Mouse (Mus musculus) skeletal muscle tissue, adult 2 months (tissue): ENCODE results near the gene Hfe.

Source experiments
- DNase-seq: peaks from one replicate; pipeline ENCODE4 v3.0.0-alpha.2; 2012; ENCODE audit warnings: low read depth, low spot score

Gene Hfe

GRCm38 (mm10) chr13:23710374-23711089 is at the start of gene Hfe:
Gene Hfe (minus strand): TSS chr13:23710854.
- peak; percentile 61 for DNase-seq

GRCm38 (mm10) chr13:23759916-23760239 is 49.2 kb upstream of the Hfe start:
- DNase-seq = no peak

- DNase-seq = no peak
Measured at GRCm38 (mm10) chr13:23759251-23759771, 48.7 kb upstream of the Hfe start.

GRCm38 (mm10) chr13:23757921-23758320 is 47.3 kb upstream of the Hfe start:
- DNase-seq = no peak

GRCm38 (mm10) chr13:23757211-23757773 is 46.6 kb upstream of the Hfe start:
- no peak for DNase-seq

- DNase-seq = peak; percentile 79
Measured at GRCm38 (mm10) chr13:23756790-23757189, 46.1 kb upstream of the Hfe start, which contains the start of gene Hist1h4b. Gene Hist1h4b (plus strand): TSS chr13:23757013.

GRCm38 (mm10) chr13:23755000-23755399 is 44.3 kb upstream of the Hfe start:
- no peak for DNase-seq

- no peak for DNase-seq
Measured at GRCm38 (mm10) chr13:23753314-23754078, 42.8 kb upstream of the Hfe start.

GRCm38 (mm10) chr13:23752742-23753172 is 42.1 kb upstream of the Hfe start:
- DNase-seq = no peak

- peak; percentile 75 for DNase-seq
Measured at GRCm38 (mm10) chr13:23752067-23752741, 41.5 kb upstream of the Hfe start, which contains the start of gene Hist1h3b. Gene Hist1h3b (plus strand): TSS chr13:23752267.

- no peak for DNase-seq
Measured at GRCm38 (mm10) chr13:23751478-23751956, 40.9 kb upstream of the Hfe start.

GRCm38 (mm10) chr13:23750839-23751477 is 40.3 kb upstream of the Hfe start, which contains the start of gene Hist1h2ab:
Gene Hist1h2ab (plus strand): TSS chr13:23751126.
- peak; percentile 37 for DNase-seq

- no peak for DNase-seq
Measured at GRCm38 (mm10) chr13:23749563-23750121, 39.0 kb upstream of the Hfe start.

- DNase-seq = no peak
Measured at GRCm38 (mm10) chr13:23747892-23748288, 37.2 kb upstream of the Hfe start.

- DNase-seq = no peak
Measured at GRCm38 (mm10) chr13:23747081-23747891, 36.6 kb upstream of the Hfe start.

- peak; percentile 92 for DNase-seq
Measured at GRCm38 (mm10) chr13:23746201-23747080, 35.8 kb upstream of the Hfe start, which contains the start of gene Hist1h2bb. Gene Hist1h2bb (plus strand): TSS chr13:23746734.

GRCm38 (mm10) chr13:23745381-23746161 is 34.9 kb upstream of the Hfe start, which contains the start of gene Hist1h3c:
Gene Hist1h3c (minus strand): TSS chr13:23745602.
- peak; percentile 83 for DNase-seq
